Mouse (Mus musculus): ENCODE results near the gene Eif4h. TPM values are rescaled to one million over a fixed set of nuclear protein-coding genes. Genes with fewer than 3 reads are reported as not detected.

Eif4h gene
- total RNA-seq, 2 experiments from 2014 or later = 79.4 to 93.5 TPM

DNA sequence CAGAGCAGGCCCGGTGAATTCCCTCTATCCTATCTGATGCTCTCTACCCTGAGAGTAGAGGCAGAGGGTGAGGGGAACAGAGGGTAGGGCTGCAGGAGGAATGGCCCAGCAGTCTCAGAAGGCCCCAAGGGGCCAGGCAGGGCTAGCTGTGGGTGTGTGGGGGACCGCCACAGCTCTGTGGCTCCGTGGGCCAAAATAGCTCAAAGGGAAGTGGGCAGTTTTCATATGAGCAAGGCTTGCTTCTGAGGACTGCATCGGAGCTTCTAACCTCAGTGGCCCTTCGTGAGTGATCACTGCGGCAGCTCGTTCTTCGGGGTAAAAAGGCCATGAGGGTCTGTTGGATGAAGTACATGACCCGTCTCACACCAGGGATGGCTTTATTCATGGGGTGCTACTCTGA, 25.6 kb downstream of the Eif4h start:
- ATAC-seq (replicated peaks; ENCODE audit: low FRiP score, poor library complexity, severe bottlenecking) = no peak

- no peak for ATAC-seq (replicated peaks; ENCODE audit: low FRiP score, poor library complexity, severe bottlenecking)
These were observed 27.3 kb downstream of the Eif4h start for GRCm38 (mm10) chr5:134611810-134612521.

- ATAC-seq (replicated peaks; ENCODE audit: low FRiP score, poor library complexity, severe bottlenecking) = no peak
These were observed 29.2 kb downstream of the Eif4h start for GRCm38 (mm10) chr5:134609916-134610643.

DNA sequence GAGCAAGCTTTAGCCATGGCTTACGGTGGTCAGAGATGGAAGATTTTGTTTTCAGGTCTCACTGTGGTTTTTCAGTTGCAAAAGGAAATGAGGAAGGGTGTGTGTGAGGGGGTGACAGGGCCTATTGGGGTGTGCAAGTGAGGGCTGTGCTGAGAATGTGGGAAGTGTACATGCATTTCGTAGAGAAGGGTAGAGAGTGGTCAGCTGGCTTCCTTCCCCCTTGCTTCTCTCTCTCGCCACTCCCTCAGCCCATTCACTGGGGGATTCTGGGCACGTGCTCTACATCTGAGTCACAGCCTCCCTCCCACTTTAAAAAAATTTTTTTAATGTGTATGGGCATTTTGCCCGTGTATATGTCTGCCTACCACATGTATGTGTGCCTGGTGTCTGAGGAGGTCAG, 32.2 kb downstream of the Eif4h start:
- ATAC-seq (replicated peaks; ENCODE audit: low FRiP score, poor library complexity, severe bottlenecking) = no peak

DNA sequence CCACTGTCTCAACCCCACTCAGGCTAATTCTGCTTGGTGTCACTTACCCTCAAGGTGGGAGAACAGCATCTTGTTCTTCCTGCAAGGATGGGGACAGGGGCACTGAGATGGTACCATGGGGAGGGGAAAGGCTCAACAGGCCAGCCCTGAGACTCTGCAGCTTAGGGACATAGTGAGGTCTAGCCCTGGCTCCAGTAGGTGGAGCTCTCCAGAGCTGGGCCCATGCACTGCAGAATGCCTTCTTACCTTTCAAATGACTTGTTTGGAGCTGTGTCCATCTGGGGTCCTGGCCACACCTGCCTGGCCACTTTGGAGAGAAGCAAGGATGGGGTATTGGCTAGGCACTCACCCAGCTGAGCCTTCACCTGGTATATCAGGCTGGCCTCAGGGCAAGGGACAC, 33.0 kb downstream of the Eif4h start:
- ATAC-seq (replicated peaks; ENCODE audit: low FRiP score, poor library complexity, severe bottlenecking) = no peak

DNA sequence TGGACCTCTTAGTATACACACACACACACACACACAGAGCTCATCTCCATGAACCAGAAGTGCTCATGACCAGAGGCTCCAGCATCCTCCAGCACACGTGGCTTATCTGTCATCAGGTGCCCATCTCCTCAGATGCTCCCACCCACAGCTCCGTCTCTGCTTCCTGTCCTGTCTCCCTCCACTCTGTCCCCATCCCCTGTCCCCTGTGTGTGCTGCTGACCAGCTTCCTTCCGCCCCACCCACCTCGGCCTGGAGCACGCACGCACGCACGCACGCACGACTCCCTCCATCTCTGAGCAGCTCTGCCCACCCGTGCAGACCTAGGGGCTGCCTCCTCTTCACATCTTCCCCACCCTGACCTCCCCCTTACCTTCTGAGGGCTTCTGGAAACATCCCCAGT, 34.9 kb downstream of the Eif4h start:
- no peak for ATAC-seq (replicated peaks; ENCODE audit: low FRiP score, poor library complexity, severe bottlenecking)

DNA sequence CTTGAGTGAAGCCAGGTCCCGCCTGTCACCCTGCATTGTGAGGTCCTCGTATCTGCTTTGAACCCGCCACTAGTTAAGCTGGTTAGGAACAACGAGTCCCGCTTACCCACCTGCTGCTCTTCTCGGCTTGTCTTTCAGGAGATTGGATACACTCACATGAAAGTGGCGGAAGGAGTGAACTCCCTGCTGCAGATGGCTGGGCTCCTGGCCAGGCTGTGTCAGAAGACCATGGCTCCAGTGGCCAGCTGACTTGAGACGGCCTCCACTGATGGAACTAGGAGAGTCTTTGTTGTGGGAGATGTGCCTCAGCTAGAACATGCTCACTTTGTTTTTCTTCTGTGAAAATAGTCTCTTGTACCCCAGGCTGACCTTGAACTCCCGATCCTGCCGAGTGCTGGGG, 41.6 kb downstream of the Eif4h start:
- no peak for ATAC-seq (replicated peaks; ENCODE audit: low FRiP score, poor library complexity, severe bottlenecking)

GRCm38 (mm10) chr5:134593093-134593492, 46.2 kb downstream of the Eif4h start:
- ATAC-seq (replicated peaks; ENCODE audit: low FRiP score, poor library complexity, severe bottlenecking) = peak; percentile 88

DNA sequence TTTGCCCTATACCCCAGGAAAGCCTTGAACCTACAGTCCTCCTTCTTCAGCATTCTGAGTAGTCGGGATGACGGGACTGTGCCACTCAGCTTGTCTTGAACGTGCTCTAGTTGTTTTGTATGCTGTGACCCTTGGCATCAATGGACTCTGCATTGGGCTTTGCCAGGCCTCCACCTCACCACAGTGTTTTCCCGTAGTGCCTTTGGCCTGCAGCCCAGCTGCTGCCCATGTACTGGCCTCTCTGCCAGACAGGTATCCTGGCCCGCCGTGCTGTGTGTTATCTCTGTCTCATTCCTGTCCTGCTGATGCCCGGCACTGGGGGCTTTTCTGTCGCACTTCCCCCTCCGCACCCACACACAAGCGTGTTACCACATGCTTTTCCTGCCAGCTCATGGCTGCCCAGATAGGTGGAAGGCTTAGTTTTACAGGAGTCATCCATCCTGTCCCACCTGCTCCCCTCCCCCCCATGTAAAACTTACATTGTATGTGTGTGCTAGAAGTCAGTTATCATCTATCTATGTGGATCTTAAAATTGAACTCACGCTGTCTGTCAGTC, 47.2 kb downstream of the Eif4h start:
- ATAC-seq (replicated peaks; ENCODE audit: low FRiP score, poor library complexity, severe bottlenecking) = no peak

GRCm38 (mm10) chr5:134589900-134590299, 49.4 kb downstream of the Eif4h start:
- ATAC-seq (replicated peaks; ENCODE audit: low FRiP score, poor library complexity, severe bottlenecking) = no peak

DNA sequence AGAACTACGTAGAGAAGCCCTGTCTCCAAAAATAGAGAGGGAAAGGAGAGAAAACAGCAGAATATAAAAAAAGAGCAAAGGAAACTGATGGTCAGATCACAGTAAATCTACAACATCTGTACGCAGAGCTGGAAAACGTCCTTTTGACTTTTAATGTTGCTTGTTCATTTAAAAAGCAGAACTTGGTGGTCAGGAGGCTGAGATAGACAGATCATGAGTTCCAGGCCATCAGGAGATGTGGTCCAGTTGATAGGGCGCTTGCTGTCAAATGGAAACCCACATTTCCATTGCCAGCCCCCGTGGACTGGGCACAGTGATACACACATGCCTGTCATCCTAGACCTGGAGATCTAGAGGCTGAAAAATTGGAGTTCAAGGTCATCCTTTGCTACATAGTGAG, 54.5 kb downstream of the Eif4h start:
- no peak for ATAC-seq (replicated peaks; ENCODE audit: low FRiP score, poor library complexity, severe bottlenecking)

DNA sequence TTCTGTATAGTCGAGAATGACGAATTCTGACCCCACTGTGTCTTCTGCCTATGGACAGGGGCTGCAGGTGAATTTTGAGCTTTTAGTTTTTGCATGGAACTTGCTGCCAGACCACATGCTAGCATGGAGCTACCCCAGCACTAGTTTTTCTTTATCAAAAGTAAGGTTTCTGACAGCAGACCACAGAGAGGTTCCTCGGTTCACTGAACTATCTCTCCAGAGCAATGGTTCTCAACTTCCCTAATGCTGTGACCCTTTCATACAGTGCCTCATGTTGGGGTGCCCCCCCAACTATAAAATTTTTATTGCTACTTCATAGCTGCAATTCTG, 55.4 kb downstream of the Eif4h start:
- ATAC-seq (replicated peaks; ENCODE audit: low FRiP score, poor library complexity, severe bottlenecking) = no peak

DNA sequence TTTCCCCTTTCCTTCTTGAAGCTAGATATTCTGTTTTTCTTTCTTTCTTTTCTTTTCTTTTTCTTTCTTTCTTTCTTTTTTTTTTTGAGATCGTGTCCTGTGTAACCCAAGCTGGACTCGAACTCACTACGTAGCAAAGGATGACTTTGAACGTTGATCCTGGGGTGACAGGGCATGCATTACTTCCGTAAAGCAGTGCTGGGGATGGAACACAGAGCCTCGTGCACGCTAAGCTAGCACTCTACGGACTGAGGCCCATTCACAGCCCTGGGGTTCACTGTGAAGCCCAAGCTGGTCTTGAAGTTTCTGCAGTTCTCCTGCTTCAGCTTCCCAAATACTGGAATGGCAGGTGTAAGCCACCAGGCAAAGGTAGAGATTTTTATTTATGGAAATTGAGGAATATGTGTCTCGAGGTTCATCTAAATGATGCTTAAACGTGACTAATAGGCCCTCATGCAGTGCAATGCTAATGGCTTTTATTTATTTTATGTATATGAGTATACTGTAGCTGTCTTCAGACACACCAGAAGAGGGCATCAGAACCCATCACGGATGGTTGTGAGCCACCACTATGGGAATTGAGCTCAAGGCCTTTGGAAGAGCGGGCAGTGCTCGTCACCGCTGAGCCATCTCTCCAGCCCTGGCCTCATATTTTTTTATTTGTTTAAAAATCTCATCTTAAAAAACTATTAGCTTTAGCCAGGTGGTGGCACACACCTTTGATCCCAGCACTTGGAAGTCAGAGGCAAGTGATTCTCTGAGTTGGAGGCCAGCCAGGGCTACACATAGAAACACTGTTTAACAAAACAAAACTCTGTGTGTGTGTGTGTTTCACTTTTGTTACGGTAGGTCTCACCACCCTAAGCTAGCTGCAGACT, 56.0 kb downstream of the Eif4h start:
- no peak for ATAC-seq (replicated peaks; ENCODE audit: low FRiP score, poor library complexity, severe bottlenecking)

- ATAC-seq (replicated peaks; ENCODE audit: low FRiP score, poor library complexity, severe bottlenecking) = peak; percentile 99
These were observed 56.9 kb downstream of the Eif4h start for GRCm38 (mm10) chr5:134582221-134582907.

- no peak for ATAC-seq (replicated peaks; ENCODE audit: low FRiP score, poor library complexity, severe bottlenecking)
These were observed 58.1 kb downstream of the Eif4h start, which contains the start of gene Rfc2 for GRCm38 (mm10) chr5:134581146-134581545. Rfc2 (plus strand) TSS chr5:134581366.

GRCm38 (mm10) chr5:134579135-134579534, 60.2 kb downstream of the Eif4h start:
- ATAC-seq (replicated peaks; ENCODE audit: low FRiP score, poor library complexity, severe bottlenecking) = no peak

GRCm38 (mm10) chr5:134577534-134577933, 61.8 kb downstream of the Eif4h start:
- ATAC-seq (replicated peaks; ENCODE audit: low FRiP score, poor library complexity, severe bottlenecking) = no peak

GRCm38 (mm10) chr5:134576517-134577220, 62.6 kb downstream of the Eif4h start:
- ATAC-seq (replicated peaks; ENCODE audit: low FRiP score, poor library complexity, severe bottlenecking) = peak; percentile 55; the same call in 1 of the 2 replicates

- ATAC-seq (replicated peaks; ENCODE audit: low FRiP score, poor library complexity, severe bottlenecking) = no peak
These were observed 63.5 kb downstream of the Eif4h start for GRCm38 (mm10) chr5:134575833-134576232.

Data from erythroblast, adult 5-6 weeks (primary cell).